Mouse (Mus musculus) T-helper 2 cell (primary cell): ENCODE measurements around the gene Ltb4r1.
"Not testable (repeated sequence)": the region's sequence is repeated elsewhere in the genome, so short reads cannot be mapped to it uniquely, and the experiment has no call there.

Experiments
- in situ Hi-C: fragments of 300-600 bp; cut with MboI, MseI; formaldehyde crosslinking; loops from one replicate; pipeline ENCODE4 v1.15.1; 2025; ENCODE audit warnings: high pct_unique_total_duplicates

The Ltb4r1 gene

GRCm38 (mm10) chr14:55745861-55746237, 19.9 kb upstream of the Ltb4r1 start:
- in situ Hi-C loops, result loop anchor here (10.0 kb wide), 1 partner anchor 181 kb away; the partner anchor contains the start of genes A730061H03Rik and Dcaf11

- in situ Hi-C loops, result loop anchor here (10.0 kb wide), 1 partner anchor 182 kb away; the partner anchor contains the start of genes A730061H03Rik and Dcaf11
Observed at GRCm38 (mm10) chr14:55747051-55747847, 18.5 kb upstream of the Ltb4r1 start.

GRCm38 (mm10) chr14:55757566-55757965, 8.2 kb upstream of the Ltb4r1 start:
- in situ Hi-C loops, result no loop called here

GRCm38 (mm10) chr14:55758363-55758784, 7.4 kb upstream of the Ltb4r1 start, which contains the start of gene Cideb:
Gene Cideb (minus strand): TSS chr14:55758458.
- in situ Hi-C loops, result no loop called here

- in situ Hi-C loops, result not testable (repeated sequence)
Observed at GRCm38 (mm10) chr14:55760156-55760555, 5.6 kb upstream of the Ltb4r1 start.

GRCm38 (mm10) chr14:55761163-55761562, 4.6 kb upstream of the Ltb4r1 start, which contains the start of gene Ltb4r2:
Gene Ltb4r2 (plus strand): TSS chr14:55761428.
- in situ Hi-C loops, result no loop called here

- in situ Hi-C loops, result no loop called here
Observed at GRCm38 (mm10) chr14:55762001-55762821, 3.6 kb upstream of the Ltb4r1 start.

GRCm38 (mm10) chr14:55763166-55763565, 2.6 kb upstream of the Ltb4r1 start:
- in situ Hi-C loops, result no loop called here

- in situ Hi-C loops, result no loop called here
Observed at GRCm38 (mm10) chr14:55767519-55768414, 2.0 kb downstream of the Ltb4r1 start.

- in situ Hi-C loops, result no loop called here
Observed at GRCm38 (mm10) chr14:55768555-55768954, 2.8 kb downstream of the Ltb4r1 start.

GRCm38 (mm10) chr14:55769087-55769703, 3.4 kb downstream of the Ltb4r1 start:
- in situ Hi-C loops, result no loop called here

- in situ Hi-C loops, result loop anchor here (5.0 kb wide), 1 partner anchor 86 kb away; no protein-coding TSS in a partner anchor
Observed at GRCm38 (mm10) chr14:55776711-55777110, 10.9 kb downstream of the Ltb4r1 start.

- in situ Hi-C loops, result loop anchor here (5.0 kb wide), 1 partner anchor 85 kb away; no protein-coding TSS in a partner anchor
Observed at GRCm38 (mm10) chr14:55777176-55777575, 11.4 kb downstream of the Ltb4r1 start.

- in situ Hi-C loops, result loop anchor here (5.0 kb wide), 1 partner anchor 84 kb away; no protein-coding TSS in a partner anchor
Observed at GRCm38 (mm10) chr14:55777806-55778205, 12.0 kb downstream of the Ltb4r1 start.

GRCm38 (mm10) chr14:55778686-55779085, 12.9 kb downstream of the Ltb4r1 start:
- in situ Hi-C loops, result loop anchor here (5.0 kb wide), 1 partner anchor 84 kb away; no protein-coding TSS in a partner anchor

GRCm38 (mm10) chr14:55779656-55780055, 13.9 kb downstream of the Ltb4r1 start:
- in situ Hi-C loops, result loop anchor here (5.0 kb wide), 1 partner anchor 83 kb away; no protein-coding TSS in a partner anchor

GRCm38 (mm10) chr14:55780736-55781135, 15.0 kb downstream of the Ltb4r1 start:
- in situ Hi-C loops, result no loop called here

- in situ Hi-C loops, result no loop called here
Observed at GRCm38 (mm10) chr14:55781310-55781709, 15.5 kb downstream of the Ltb4r1 start.

- in situ Hi-C loops, result no loop called here
Observed at GRCm38 (mm10) chr14:55782361-55782960, 16.7 kb downstream of the Ltb4r1 start.
